ENCODE assay signal across 1 mouse cellular context in genomic region chr14:25516640-25517591, GRCm38 (mm10).
TF ChIP-seq lines count a peak whose summit lies in the region.

No protein-coding gene starts in this region.

TF ChIP-seq in CH12.LX, 34 proteins besides CTCF, POLR2A, EP300 and RAD21 (continued from another document):
- TF ChIP-seq JUND (conservative IDR thresholded peaks at IDR 0.05; ENCODE audit: low read depth, low read length) = no peak
- no peak for TF ChIP-seq NRF1 (IDR thresholded peaks at IDR 0.05; ENCODE audit: low read depth, low read length)
- no peak for TF ChIP-seq CHD2 (IDR thresholded peaks at IDR 0.05; ENCODE audit: low read length)
- no peak; the same call in 1 of the 2 replicates for TF ChIP-seq SIN3A (IDR thresholded peaks at IDR 0.05; ENCODE audit: low read length)
- peak; percentile 58 for TF ChIP-seq NELFE (IDR thresholded peaks at IDR 0.05; ENCODE audit: low read depth, low read length)
